Mouse (Mus musculus): ENCODE data around the gene Ly75. TPM values are rescaled to one million over a fixed set of nuclear protein-coding genes. Genes with fewer than 3 reads are reported as not detected.

The Ly75 gene
- polyA plus RNA-seq, 2 experiments: 1.0 to 1.3 TPM

- Histone ChIP-seq H3K4me1 (ENCODE audit: control insufficient read depth, insufficient read depth, low read length) (0 out of 2 replicates have a peak, but pooled peaks cover 4% of the 10 kb centered on the region), H3K27me3 (ENCODE audit: control insufficient read depth, insufficient read depth, low read length) (no peaks in the 10 kb centered on the region), H3K4me2 (replicated peaks; ENCODE audit: low read depth, low read length, severe bottlenecking) (no peak overlapping the region), H3K36me3 (ENCODE audit: control insufficient read depth, insufficient read depth, low read length) (no peaks in the 10 kb centered on the region), H3K9ac (ENCODE audit: low read depth, low read length, severe bottlenecking) (no peak overlapping the region), H3K9me3 (ENCODE audit: control insufficient read depth, low read length) (no peaks in the 10 kb centered on the region), H3K4me3 (replicated peaks; ENCODE audit: low read length) (no peak overlapping the region), H3K27ac (replicated peaks; ENCODE audit: low read depth, low read length) (no peak overlapping the region)
- TF ChIP-seq POLR2A (IDR thresholded peaks at IDR 0.05; ENCODE audit: borderline replicate concordance, extremely low read depth, insufficient read depth, insufficient read length): no peak
- ATAC-seq (ENCODE audit: low FRiP score, low read depth): no peak
- DNase-seq (ENCODE audit: low spot score): no peak
Observed at GRCm38 (mm10) chr2:60384763-60385085, 1.6 kb upstream of the Ly75 start.

GRCm38 (mm10) chr2:60384083-60384762 lies 1.1 kb upstream of the Ly75 start:
- no peaks in the 10 kb centered on the region for H3K27me3 ChIP-seq (ENCODE audit: control insufficient read depth, insufficient read depth, low read length)
- H3K4me1 ChIP-seq (ENCODE audit: control insufficient read depth, insufficient read depth, low read length): 0 out of 2 replicates have a peak, but pooled peaks cover 4% of the 10 kb centered on the region
- no peak overlapping the region for H3K4me2 ChIP-seq (replicated peaks; ENCODE audit: low read depth, low read length, severe bottlenecking)
- H3K36me3 ChIP-seq (ENCODE audit: control insufficient read depth, insufficient read depth, low read length): no peaks in the 10 kb centered on the region
- H3K4me3 ChIP-seq (replicated peaks; ENCODE audit: low read length): no peak overlapping the region
- no peak overlapping the region for H3K27ac ChIP-seq (replicated peaks; ENCODE audit: low read depth, low read length)
- no peak overlapping the region for H3K9ac ChIP-seq (ENCODE audit: low read depth, low read length, severe bottlenecking)
- DNase-seq (ENCODE audit: low spot score) (no peak), ATAC-seq (ENCODE audit: low FRiP score, low read depth) (no peak)
- H3K9me3 ChIP-seq (ENCODE audit: control insufficient read depth, low read length): no peaks in the 10 kb centered on the region
- WGBS: 37% methylated on average over 7 of the region's 7 CpGs
- TF ChIP-seq POLR2A (IDR thresholded peaks at IDR 0.05; ENCODE audit: borderline replicate concordance, extremely low read depth, insufficient read depth, insufficient read length): no peak

GRCm38 (mm10) chr2:60382346-60382745 lies 757 bp downstream of the Ly75 start:
- no peaks in the 10 kb centered on the region for H3K27me3 ChIP-seq (ENCODE audit: control insufficient read depth, insufficient read depth, low read length)
- H3K4me2 ChIP-seq (replicated peaks; ENCODE audit: low read depth, low read length, severe bottlenecking): peak overlapping the region; percentile 56
- H3K4me3 ChIP-seq (replicated peaks; ENCODE audit: low read length): peak overlapping the region; percentile 43
- ATAC-seq (ENCODE audit: low FRiP score, low read depth) (no peak), DNase-seq (ENCODE audit: low spot score) (no peak)
- H3K36me3 ChIP-seq (ENCODE audit: control insufficient read depth, insufficient read depth, low read length): no peaks in the 10 kb centered on the region
- no peak overlapping the region for H3K27ac ChIP-seq (replicated peaks; ENCODE audit: low read depth, low read length)
- 57% methylated on average over 3 of the region's 3 CpGs for WGBS
- H3K9ac ChIP-seq (ENCODE audit: low read depth, low read length, severe bottlenecking): 0 out of 2 replicates have a peak overlapping the region, but pooled peaks have one; percentile 58
- no peak for TF ChIP-seq POLR2A (IDR thresholded peaks at IDR 0.05; ENCODE audit: borderline replicate concordance, extremely low read depth, insufficient read depth, insufficient read length)
- H3K4me1 ChIP-seq (ENCODE audit: control insufficient read depth, insufficient read depth, low read length): 0 out of 2 replicates have a peak, but pooled peaks cover 4% of the 10 kb centered on the region
- no peaks in the 10 kb centered on the region for H3K9me3 ChIP-seq (ENCODE audit: control insufficient read depth, low read length)

GRCm38 (mm10) chr2:60377260-60377659 lies 5.8 kb downstream of the Ly75 start:
- no peak overlapping the region for H3K27ac ChIP-seq (replicated peaks; ENCODE audit: low read depth, low read length)
- WGBS: 84% methylated on average over 5 of the region's 5 CpGs
- no peak overlapping the region for H3K9ac ChIP-seq (ENCODE audit: low read depth, low read length, severe bottlenecking)
- H3K9me3 ChIP-seq (ENCODE audit: control insufficient read depth, low read length): no peaks in the 10 kb centered on the region
- H3K27me3 ChIP-seq (ENCODE audit: control insufficient read depth, insufficient read depth, low read length): no peaks in the 10 kb centered on the region
- H3K4me1 ChIP-seq (ENCODE audit: control insufficient read depth, insufficient read depth, low read length): no peaks in the 10 kb centered on the region
- no peak for TF ChIP-seq POLR2A (IDR thresholded peaks at IDR 0.05; ENCODE audit: borderline replicate concordance, extremely low read depth, insufficient read depth, insufficient read length)
- no peak overlapping the region for H3K4me3 ChIP-seq (replicated peaks; ENCODE audit: low read length)
- no peaks in the 10 kb centered on the region for H3K36me3 ChIP-seq (ENCODE audit: control insufficient read depth, insufficient read depth, low read length)
- no peak overlapping the region for H3K4me2 ChIP-seq (replicated peaks; ENCODE audit: low read depth, low read length, severe bottlenecking)
- ATAC-seq (ENCODE audit: low FRiP score, low read depth): no peak
- no peak for DNase-seq (ENCODE audit: low spot score)

- Histone ChIP-seq H3K27ac (replicated peaks; ENCODE audit: low read depth, low read length) (no peak overlapping the region), H3K27me3 (ENCODE audit: control insufficient read depth, insufficient read depth, low read length) (no peaks in the 10 kb centered on the region), H3K9ac (ENCODE audit: low read depth, low read length, severe bottlenecking) (no peak overlapping the region), H3K4me2 (replicated peaks; ENCODE audit: low read depth, low read length, severe bottlenecking) (no peak overlapping the region), H3K4me1 (ENCODE audit: control insufficient read depth, insufficient read depth, low read length) (no peaks in the 10 kb centered on the region), H3K9me3 (ENCODE audit: control insufficient read depth, low read length) (no peaks in the 10 kb centered on the region), H3K4me3 (replicated peaks; ENCODE audit: low read length) (no peak overlapping the region), H3K36me3 (ENCODE audit: control insufficient read depth, insufficient read depth, low read length) (no peaks in the 10 kb centered on the region)
- ATAC-seq (ENCODE audit: low FRiP score, low read depth): no peak
- 93% methylated on average over 15 of the region's 15 CpGs for WGBS
- DNase-seq (ENCODE audit: low spot score): no peak
- no peak for TF ChIP-seq POLR2A (IDR thresholded peaks at IDR 0.05; ENCODE audit: borderline replicate concordance, extremely low read depth, insufficient read depth, insufficient read length)
Observed at GRCm38 (mm10) chr2:60375608-60376107, 7.4 kb downstream of the Ly75 start.

Measured in limb, embryonic 14.5 days (tissue).